8 mouse cellular contexts compared by ENCODE assay signal in genomic region chr9:31031414-31031843, GRCm38 (mm10). TPM values are rescaled to one million over a fixed set of nuclear protein-coding genes. Genes with fewer than 3 reads are reported as not detected.
DNase-seq lines count a peak whose midpoint lies in the region; ATAC-seq and TF ChIP-seq lines count a peak whose summit lies in the region.

No protein-coding gene starts in this region.

- no peaks in the 10 kb centered on the region for H3K27me3 ChIP-seq in kidney, embryonic 15.5 days
- H3K27me3 ChIP-seq in hindbrain, embryonic 16.5 days (replicated peaks; ENCODE audit: control insufficient read depth, insufficient read depth, low read length), result no peaks in the 10 kb centered on the region
- H3K27me3 ChIP-seq in midbrain, embryonic 16.5 days (ENCODE audit: control insufficient read depth, insufficient read depth, low read depth, low read length), result no peaks in the 10 kb centered on the region

- peak overlapping the region; percentile 89 for H3K9ac ChIP-seq in kidney, embryonic 15.5 days
- H3K9ac ChIP-seq in hindbrain, embryonic 16.5 days (ENCODE audit: low read depth, low read length), result peak overlapping the region; percentile 97
- H3K9ac ChIP-seq in midbrain, embryonic 16.5 days (ENCODE audit: low read depth, low read length), result peak overlapping the region; percentile 94

- peak overlapping the region; percentile 86 for H3K4me3 ChIP-seq in kidney, embryonic 15.5 days (replicated peaks)
- H3K4me3 ChIP-seq in bone marrow macrophage, adult 2 months (ENCODE audit: insufficient read depth, low read length), result peak overlapping the region; percentile 75
- peak overlapping the region; percentile 96 for H3K4me3 ChIP-seq in hindbrain, embryonic 16.5 days (ENCODE audit: low read length)
- H3K4me3 ChIP-seq in midbrain, embryonic 16.5 days (ENCODE audit: low read depth, low read length), result peak overlapping the region; percentile 92

- WGBS in kidney, embryonic 15.5 days, result 16% methylated on average over 8 of the region's 8 CpGs
- 18% methylated on average over 8 of the region's 8 CpGs for WGBS in hindbrain, embryonic 16.5 days
- 21% methylated on average over 8 of the region's 8 CpGs for WGBS in midbrain, embryonic 16.5 days

- ATAC-seq in kidney, embryonic 15.5 days (replicated peaks; ENCODE audit: low FRiP score), result no peak
- no peak for ATAC-seq in hindbrain, embryonic 16.5 days
- no peak for ATAC-seq in midbrain, embryonic 16.5 days

- H3K36me3 ChIP-seq in kidney, embryonic 15.5 days, result no peaks in the 10 kb centered on the region; the same call in 1 of the 2 replicates
- no peaks in the 10 kb centered on the region for H3K36me3 ChIP-seq in hindbrain, embryonic 16.5 days (ENCODE audit: control insufficient read depth, insufficient read depth, low read length)
- no peaks in the 10 kb centered on the region for H3K36me3 ChIP-seq in midbrain, embryonic 16.5 days (ENCODE audit: control insufficient read depth, insufficient read depth, low read length)

- DNase-seq in kidney, postnatal 25 days, result no peak
- no peak for DNase-seq in right cerebral cortex, postnatal 36 days (ENCODE audit: low spot score in 2 of 2)
- DNase-seq in B cell, adult 2 months, result no peak
- no peak for DNase-seq in adrenal gland, postnatal 25 days

- peak overlapping the region; percentile 88 for H3K4me2 ChIP-seq in kidney, embryonic 15.5 days
- peak overlapping the region; percentile 95 for H3K4me2 ChIP-seq in hindbrain, embryonic 16.5 days (ENCODE audit: low read length)
- peak overlapping the region; percentile 96 for H3K4me2 ChIP-seq in midbrain, embryonic 16.5 days (ENCODE audit: low read length)

- peaks cover 12% of the 10 kb centered on the region for H3K4me1 ChIP-seq in kidney, embryonic 15.5 days
- peaks cover 10% of the 10 kb centered on the region for H3K4me1 ChIP-seq in bone marrow macrophage, adult 2 months (ENCODE audit: control insufficient read depth, insufficient read depth, low read length)
- peaks cover 7% of the 10 kb centered on the region for H3K4me1 ChIP-seq in hindbrain, embryonic 16.5 days (ENCODE audit: control insufficient read depth, insufficient read depth, low read depth, low read length)
- peaks cover 16% of the 10 kb centered on the region for H3K4me1 ChIP-seq in midbrain, embryonic 16.5 days (ENCODE audit: control insufficient read depth, insufficient read depth, low read length)

- H3K9me3 ChIP-seq in kidney, embryonic 15.5 days (replicated peaks), result no peaks in the 10 kb centered on the region
- no peaks in the 10 kb centered on the region for H3K9me3 ChIP-seq in hindbrain, embryonic 16.5 days (ENCODE audit: control insufficient read depth, low read length)
- no peaks in the 10 kb centered on the region for H3K9me3 ChIP-seq in midbrain, embryonic 16.5 days (replicated peaks; ENCODE audit: control insufficient read depth, low read length, poor library complexity, severe bottlenecking)

- H3K27ac ChIP-seq in kidney, embryonic 15.5 days, result peak overlapping the region; percentile 97; the same call in 1 of the 2 replicates
- H3K27ac ChIP-seq in bone marrow macrophage, adult 2 months (ENCODE audit: insufficient read depth, low read depth, low read length), result no peak overlapping the region
- H3K27ac ChIP-seq in hindbrain, embryonic 16.5 days (ENCODE audit: low read depth, low read length), result no peak overlapping the region; the same call in 1 of the 2 replicates
- H3K27ac ChIP-seq in midbrain, embryonic 16.5 days (ENCODE audit: low read length), result 0 out of 2 replicates have a peak overlapping the region, but pooled peaks have one; percentile 94

- no peak for TF ChIP-seq POLR2A in bone marrow macrophage, adult 2 months (IDR thresholded peaks at IDR 0.05; ENCODE audit: borderline replicate concordance, low read depth, low read length)

- no peak for TF ChIP-seq CTCF in bone marrow macrophage, adult 2 months (IDR thresholded peaks at IDR 0.05; ENCODE audit: low read depth, low read length)

RNA-seq across cellular contexts. Expression of gene Zbtb44, which starts 1.0 kb away (rescaled TPM):
- polyA plus RNA-seq in kidney, embryonic 15.5 days (2015; fragmentation: Nextera tagmentation; extraction: Ambion mirVana), result 7.5 and 7.6 TPM in 2 replicates
- 21.1 and 24.3 TPM in 2 replicates for polyA plus RNA-seq in bone marrow macrophage, adult 2 months (2012; ENCODE audit: insufficient read depth, insufficient read length, missing spikeins)
- polyA plus RNA-seq in hindbrain, embryonic 16.5 days (2015; fragmentation: Nextera tagmentation; extraction: Ambion mirVana), result 2.9 and 3.4 TPM in 2 replicates
- polyA plus RNA-seq in midbrain, embryonic 16.5 days (2015; fragmentation: Nextera tagmentation; extraction: Ambion mirVana), result 3.6 and 4.1 TPM in 2 replicates
- 58.4 and 58.6 TPM in 2 replicates for total RNA-seq in adrenal gland, postnatal 25 days (2021)

Comparison
In these comparisons a context has a peak if more than half of its experiments do, and no peak if none do; other contexts are left out.
1. H3K27ac ChIP-seq: peak in kidney, embryonic 15.5 days (single experiment) and midbrain, embryonic 16.5 days (single experiment); none in bone marrow macrophage, adult 2 months (single experiment) and hindbrain, embryonic 16.5 days (single experiment).
2. Peak in every context shown above with its lines, with median percentiles within 50 percentile points of each other: H3K4me2 ChIP-seq, H3K4me3 ChIP-seq and H3K9ac ChIP-seq.